Mouse (Mus musculus) liver, postnatal 0 days (tissue): ENCODE data around the gene B4galnt2.

Experiments used
- CTCF ChIP-seq: sonication (generic); IDR thresholded peaks from 2 replicates; pipeline ENCODE4 v1.5.1; 2016; ENCODE audit warnings: antibody characterized with exemption, low read depth
- EP300 ChIP-seq: IDR thresholded peaks from 2 replicates; pipeline ENCODE4 v1.6.1; 2016; ENCODE audit warnings: antibody characterized with exemption, low read depth, mild to moderate bottlenecking

DNA sequence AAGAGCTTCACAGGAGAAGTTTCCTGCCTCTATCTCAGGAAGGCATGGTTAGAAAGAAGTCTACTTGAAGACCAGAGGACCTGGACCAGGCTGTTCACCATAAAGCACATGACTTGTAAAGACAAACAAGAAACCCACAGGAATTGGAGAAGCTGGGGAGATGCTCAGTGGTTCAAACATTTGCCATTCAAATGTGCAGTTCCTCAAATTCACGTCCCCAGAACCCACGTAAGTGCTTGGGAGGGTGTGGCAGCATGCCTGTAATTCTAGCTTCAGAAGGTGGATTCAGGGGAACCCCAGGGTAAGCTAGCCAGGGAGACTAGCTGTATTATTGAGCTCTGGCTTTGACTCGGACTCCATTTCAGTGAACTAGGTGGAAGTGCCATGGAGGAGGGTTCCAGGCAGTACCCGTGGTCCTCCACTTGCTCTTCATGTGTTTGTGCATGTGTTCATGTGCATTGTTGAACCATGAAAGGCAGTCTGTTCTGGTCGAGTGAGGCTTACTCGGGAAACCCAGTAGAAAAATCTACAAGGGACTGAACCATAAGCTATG, 44.7 kb downstream of the B4galnt2 start:
- no peak for TF ChIP-seq CTCF
- TF ChIP-seq EP300, result no peak
